Mouse (Mus musculus) Patski (cell line): ENCODE measurements around the gene Chchd10. TPM values are rescaled to one million over a fixed set of nuclear protein-coding genes. Genes with fewer than 3 reads are reported as not detected.
A peak's percentile ranks its signal among the peaks of the same experiment; 100 is the strongest.

Experiments used
- ATAC-seq: fragments of 100-300 bp; one replicate; pipeline ENCODE4 v1.8.0; 2021
- CTCF ChIA-PET: fragments of 350-600 bp; sonication (Branson Sonifier 250); formaldehyde crosslinking; loops from one replicate; lab custom pipeline; 2022; ENCODE audit warnings: inconsistent platforms; lab: Charles Lee
- POLR2A ChIA-PET: fragments of 350-600 bp; sonication (Branson Sonifier 250); formaldehyde crosslinking; loops from one replicate; lab custom pipeline; 2022; ENCODE audit warnings: antibody characterized with exemption, inconsistent platforms; lab: Charles Lee
- DNase-seq: peaks from one replicate; pipeline ENCODE4 v3.0.0-alpha.2; 2011; ENCODE audit warnings: low read depth, low spot score
- H3K27me3 ChIP-seq: fragments of 371-371 bp; one replicate; pipeline ENCODE4 v1.5.1; 2021
- CTCF ChIP-seq: fragments of 100-300 bp; IDR thresholded peaks from one replicate; pipeline ENCODE4 v1.5.1; 2021
- in situ Hi-C: fragments of 300-500 bp; cut with MboI; formaldehyde crosslinking; loops from 3 replicates; pipeline ENCODE4 v1.11.1; 2018; ENCODE audit warnings: low pct_unique_long_range_greater_than_20kb, mixed read lengths
- polyA plus RNA-seq: library from polyadenylated mRNA; unstranded; gene quantifications from one replicate; pipeline ENCODE4 v1.2.3, GENCODE M21; 2021

Gene Chchd10
- polyA plus RNA-seq, 1 experiment from 2014 or later = 362 TPM

- no peak for ATAC-seq
- TF ChIP-seq CTCF = no peak
- CTCF ChIA-PET = interaction anchor here (1.1 to 2.5 kb wide), 7 partner anchors 13 to 54 kb away, joined by 3 to 9 read pairs (median 4); no protein-coding TSS in a partner anchor
- DNase-seq = no peak
- H3K27me3 ChIP-seq = no peaks in the 10 kb centered on the region
- in situ Hi-C loops = no loop called here
- POLR2A ChIA-PET = interaction anchor here (1.4 kb wide), 1 partner anchor 25 kb away, joined by 3 read pairs; no protein-coding TSS in a partner anchor
Measured at GRCm38 (mm10) chr10:75898039-75898564, 34.8 kb upstream of the Chchd10 start.

- no peak for TF ChIP-seq CTCF
- CTCF ChIA-PET = interaction anchor here (1.1 to 2.5 kb wide), 4 partner anchors 13 to 53 kb away, joined by 3 to 9 read pairs (median 6); no protein-coding TSS in a partner anchor
- POLR2A ChIA-PET = interaction anchor here (1.4 kb wide), 1 partner anchor 24 kb away, joined by 3 read pairs; no protein-coding TSS in a partner anchor
- ATAC-seq = peak; percentile 97
- H3K27me3 ChIP-seq = no peaks in the 10 kb centered on the region
- in situ Hi-C loops = no loop called here
- peak; percentile 83 for DNase-seq
Measured at GRCm38 (mm10) chr10:75898846-75899245, 34.1 kb upstream of the Chchd10 start.

DNA sequence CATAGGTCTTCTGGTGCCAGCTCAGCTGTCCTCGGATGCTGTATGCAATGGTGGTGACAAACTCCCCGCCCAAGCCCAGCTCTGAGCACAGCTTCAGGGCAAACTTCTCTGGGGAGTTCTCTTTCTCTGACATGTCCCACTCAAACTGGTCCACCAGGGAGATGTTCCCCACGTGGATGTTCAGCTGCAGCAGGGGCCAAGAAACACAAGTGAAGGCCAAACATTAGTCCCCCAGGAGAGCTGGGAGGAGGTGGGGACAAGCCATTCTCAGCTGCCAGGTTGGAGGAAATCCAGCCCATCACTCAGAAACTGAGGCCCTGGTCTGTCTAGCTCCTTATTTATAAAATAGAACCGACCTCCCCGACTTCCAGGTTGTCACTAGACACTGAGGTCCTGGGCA is 28.5 kb upstream of the Chchd10 start:
- CTCF ChIA-PET = interaction anchor here (1.5 to 1.6 kb wide), 2 partner anchors 11 to 14 kb away, joined by 4 to 8 read pairs; no protein-coding TSS in a partner anchor
- in situ Hi-C loops = no loop called here
- no peak for DNase-seq
- ATAC-seq = no peak
- H3K27me3 ChIP-seq = no peaks in the 10 kb centered on the region
- no peak for TF ChIP-seq CTCF
- POLR2A ChIA-PET = interaction anchor here (1.0 to 1.1 kb wide), 2 partner anchors 10 to 17 kb away, joined by 3 read pairs; partner anchors contain the start of gene Smarcb1

DNA sequence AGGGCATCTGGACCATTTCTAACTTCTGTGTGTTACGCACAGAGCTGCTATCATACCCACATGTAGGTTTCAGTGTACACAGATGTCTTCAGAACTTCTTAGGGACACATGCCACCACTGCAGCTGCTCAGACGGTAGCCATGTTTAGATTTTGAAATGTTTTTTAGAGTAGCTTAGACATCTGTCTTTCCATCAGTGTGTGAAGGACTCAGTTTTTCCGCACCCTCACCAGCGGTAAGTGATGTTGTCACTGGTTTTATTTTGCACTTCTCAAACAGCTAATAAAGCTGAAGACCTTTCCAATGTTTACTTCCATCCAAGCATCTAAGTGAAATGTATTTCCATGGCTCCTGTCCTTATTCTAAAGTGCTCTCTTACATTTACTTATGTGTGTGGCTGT is 26.0 kb upstream of the Chchd10 start:
- ChIA-PET CTCF (no interaction called here), POLR2A (interaction anchor here (1.0 kb wide), 1 partner anchor 14 kb away, joined by 4 read pairs; the partner anchor contains the start of gene Smarcb1)
- TF ChIP-seq CTCF = no peak
- no peak for ATAC-seq
- no peak for DNase-seq
- no peaks in the 10 kb centered on the region for H3K27me3 ChIP-seq
- in situ Hi-C loops = no loop called here

DNA sequence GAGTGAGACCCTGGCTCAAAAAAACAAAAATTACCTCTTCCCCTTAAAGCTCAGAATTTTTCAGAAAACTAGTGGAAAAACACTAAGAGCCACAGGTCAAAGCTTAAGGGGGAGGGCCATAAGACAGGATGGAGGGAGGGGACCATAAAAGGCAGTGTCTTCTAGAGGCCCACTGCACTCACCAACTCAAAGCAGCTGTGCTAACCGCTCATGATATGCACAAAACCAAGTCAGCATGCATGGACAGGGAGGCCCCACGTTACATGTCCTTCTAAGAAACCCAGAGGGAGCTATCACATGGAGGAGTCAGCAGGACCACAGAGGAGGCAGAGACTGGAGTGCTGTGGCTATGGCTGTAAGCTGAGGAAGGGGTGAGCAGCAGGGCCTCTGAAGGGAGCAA is 22.2 kb upstream of the Chchd10 start:
- TF ChIP-seq CTCF = no peak
- POLR2A ChIA-PET = interaction anchor here (1.0 kb wide), 1 partner anchor 11 kb away, joined by 3 read pairs; the partner anchor contains the start of gene Smarcb1

GRCm38 (mm10) chr10:75913013-75913589 is 19.8 kb upstream of the Chchd10 start:
- ChIA-PET POLR2A (interaction anchor here (1.3 kb wide), 1 partner anchor 9 kb away, joined by 4 read pairs; the partner anchor contains the start of gene Smarcb1), CTCF (no interaction called here)
- in situ Hi-C loops = no loop called here
- TF ChIP-seq CTCF = no peak
- no peaks in the 10 kb centered on the region for H3K27me3 ChIP-seq
- no peak for ATAC-seq
- DNase-seq = no peak

More for the DNA sequence above, 22.2 kb upstream of the Chchd10 start:
- CTCF ChIA-PET = interaction anchor here (1.4 to 1.8 kb wide), 2 partner anchors 9 to 21 kb away, joined by 3 to 4 read pairs; no protein-coding TSS in a partner anchor
- in situ Hi-C loops = no loop called here
- no peaks in the 10 kb centered on the region for H3K27me3 ChIP-seq
- ATAC-seq (no peak), DNase-seq (no peak)

- in situ Hi-C loops = no loop called here
- no peak for DNase-seq
- no peak for TF ChIP-seq CTCF
- H3K27me3 ChIP-seq = no peaks in the 10 kb centered on the region
- no peak for ATAC-seq
- CTCF ChIA-PET = interaction anchor here (1.5 to 1.6 kb wide), 2 partner anchors 11 kb away, joined by 4 read pairs; no protein-coding TSS in a partner anchor
- POLR2A ChIA-PET = no interaction called here
Measured at GRCm38 (mm10) chr10:75915557-75915956, 17.4 kb upstream of the Chchd10 start.

GRCm38 (mm10) chr10:75916840-75917239 is 16.1 kb upstream of the Chchd10 start:
- in situ Hi-C loops = no loop called here
- ChIA-PET POLR2A (no interaction called here), CTCF (interaction anchor here (2.7 kb wide), 1 partner anchor 12 kb away, joined by 8 read pairs; no protein-coding TSS in a partner anchor)
- DNase-seq = no peak
- ATAC-seq = no peak
- no peaks in the 10 kb centered on the region for H3K27me3 ChIP-seq
- no peak for TF ChIP-seq CTCF

DNA sequence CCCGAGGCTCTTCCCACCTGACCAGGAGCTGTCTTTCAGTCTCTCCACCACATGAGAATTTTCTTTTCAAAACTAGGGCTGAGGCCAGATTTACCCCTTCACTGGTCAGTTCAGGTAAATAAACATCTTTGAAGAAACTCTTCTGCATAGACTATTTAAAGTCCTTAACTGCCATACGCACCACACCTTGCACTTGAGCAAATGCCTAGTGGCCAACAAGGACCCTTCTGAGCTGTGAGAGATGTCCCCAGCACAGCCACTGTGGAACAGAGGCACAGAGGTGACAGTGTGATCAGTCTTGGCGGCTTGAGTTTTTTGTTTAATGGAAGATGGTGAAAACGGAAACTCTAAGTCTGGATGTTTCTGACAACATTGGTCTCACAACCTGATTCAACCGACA is 13.9 kb upstream of the Chchd10 start:
- DNase-seq = no peak
- no peak for ATAC-seq
- no peaks in the 10 kb centered on the region for H3K27me3 ChIP-seq
- in situ Hi-C loops = no loop called here
- CTCF ChIA-PET = interaction anchor here (0.8 to 2.7 kb wide), 2 partner anchors 14 to 19 kb away, joined by 3 to 8 read pairs; no protein-coding TSS in a partner anchor
- TF ChIP-seq CTCF = no peak
- POLR2A ChIA-PET = interaction anchor here (1.1 kb wide), 1 partner anchor 13 kb away, joined by 4 read pairs; the partner anchor contains the start of gene Chchd10

GRCm38 (mm10) chr10:75921026-75921725 is 11.8 kb upstream of the Chchd10 start, which contains the start of gene Smarcb1:
Smarcb1 (minus strand) TSS chr10:75921617.
- CTCF ChIA-PET = interaction anchor here (0.9 to 2.3 kb wide), 2 partner anchors 9 to 30 kb away, joined by 3 to 7 read pairs; no protein-coding TSS in a partner anchor
- no peaks in the 10 kb centered on the region for H3K27me3 ChIP-seq
- ATAC-seq = peak; percentile 61
- no peak for TF ChIP-seq CTCF
- POLR2A ChIA-PET = interaction anchor here (0.7 to 2.7 kb wide), 8 partner anchors 8 to 175 kb away, joined by 3 to 29 read pairs (median 4); partner anchors contain the start of genes Chchd10 and Mmp11
- in situ Hi-C loops = no loop called here
- peak; percentile 62 for DNase-seq
